Mouse (Mus musculus): ENCODE data around the gene Mob3b.

Mob3b gene

GRCm38 (mm10) chr4:35005068-35005769, 152.1 kb downstream of the Mob3b start:
- DNase-seq (ENCODE audit: low read depth): no peak

GRCm38 (mm10) chr4:35004473-35004872, 152.8 kb downstream of the Mob3b start:
- no peak for DNase-seq (ENCODE audit: low read depth)

- DNase-seq (ENCODE audit: low read depth): no peak
Measured at GRCm38 (mm10) chr4:35003550-35004326, 153.5 kb downstream of the Mob3b start.

- no peak for DNase-seq (ENCODE audit: low read depth)
Measured at GRCm38 (mm10) chr4:34996616-34997015, 160.7 kb downstream of the Mob3b start.

- DNase-seq (ENCODE audit: low read depth): no peak
Measured at GRCm38 (mm10) chr4:34993639-34993975, 163.7 kb downstream of the Mob3b start.

GRCm38 (mm10) chr4:34992866-34993638, 164.2 kb downstream of the Mob3b start:
- no peak for DNase-seq (ENCODE audit: low read depth)

GRCm38 (mm10) chr4:34991891-34992865, 165.1 kb downstream of the Mob3b start:
- no peak for DNase-seq (ENCODE audit: low read depth)

- DNase-seq (ENCODE audit: low read depth): no peak
Measured at GRCm38 (mm10) chr4:34991116-34991515, 166.2 kb downstream of the Mob3b start.

GRCm38 (mm10) chr4:34990659-34991058, 166.6 kb downstream of the Mob3b start:
- no peak for DNase-seq (ENCODE audit: low read depth)

- no peak for DNase-seq (ENCODE audit: low read depth)
Measured at GRCm38 (mm10) chr4:34987568-34987967, 169.7 kb downstream of the Mob3b start.

- no peak for DNase-seq (ENCODE audit: low read depth)
Measured at GRCm38 (mm10) chr4:34987109-34987508, 170.2 kb downstream of the Mob3b start.

- DNase-seq (ENCODE audit: low read depth): no peak
Measured at GRCm38 (mm10) chr4:34986647-34987046, 170.6 kb downstream of the Mob3b start.

GRCm38 (mm10) chr4:34984377-34984776, 172.9 kb downstream of the Mob3b start:
- DNase-seq (ENCODE audit: low read depth): no peak

- no peak for DNase-seq (ENCODE audit: low read depth)
Measured at GRCm38 (mm10) chr4:34983511-34983910, 173.8 kb downstream of the Mob3b start.

- no peak for DNase-seq (ENCODE audit: low read depth)
Measured at GRCm38 (mm10) chr4:34981301-34982172, 175.7 kb downstream of the Mob3b start.

GRCm38 (mm10) chr4:34980461-34981039, 176.7 kb downstream of the Mob3b start:
- no peak for DNase-seq (ENCODE audit: low read depth)

- no peak for DNase-seq (ENCODE audit: low read depth)
Measured at GRCm38 (mm10) chr4:34976916-34977702, 180.2 kb downstream of the Mob3b start.

- no peak for DNase-seq (ENCODE audit: low read depth)
Measured at GRCm38 (mm10) chr4:34976331-34976778, 180.9 kb downstream of the Mob3b start.

- DNase-seq (ENCODE audit: low read depth): no peak
Measured at GRCm38 (mm10) chr4:34974795-34975194, 182.5 kb downstream of the Mob3b start.
